Mouse (Mus musculus) ES-E14 (cell line): ENCODE data around the gene Cfap77.

ENCODE experiments used
- CHD2 ChIP-seq: IDR thresholded peaks from 2 replicates; pipeline ENCODE4 v1.6.1; 2014; ENCODE audit warnings: mild to moderate bottlenecking, low read depth, low read length, inconsistent platforms
- MAFK ChIP-seq: IDR thresholded peaks from 2 replicates; pipeline ENCODE4 v1.6.1; 2014; ENCODE audit warnings: mild to moderate bottlenecking, low read depth, low read length, inconsistent platforms; ENCODE audit not compliant: insufficient read depth

- no peak for TF ChIP-seq CHD2
- no peak for TF ChIP-seq MAFK
Measured at GRCm38 (mm10) chr2:28884914-28885313, 170.0 kb downstream of the Cfap77 start.
